Mouse (Mus musculus): ENCODE measurements at regions not wholly inside any gene's neighbourhood (a gene's known extent, or its start where the extent isn't known, plus 50 kb on each side); places are given as distances from the start of the nearest gene placed in this dataset.

- Histone ChIP-seq H3K9ac (no peak overlapping the region), H3K27me3 (no peaks in the 10 kb centered on the region), H3K27ac (no peak overlapping the region), H3K36me3 (no peaks in the 10 kb centered on the region), H3K4me1 (replicated peaks) (no peaks in the 10 kb centered on the region), H3K4me3 (no peak overlapping the region), H3K4me2 (no peak overlapping the region), H3K9me3 (replicated peaks) (no peaks in the 10 kb centered on the region)
- no peak for ATAC-seq (replicated peaks; ENCODE audit: insufficient number of reproducible peaks, insufficient read depth, low FRiP score, low read depth)
- WGBS, result 65% methylated on average over 5 of the region's 5 CpGs
These were observed 89.5 kb upstream of the Foxn2 start for GRCm38 (mm10) chr17:88350986-88351385.

- Histone ChIP-seq H3K27ac (no peak overlapping the region), H3K27me3 (no peaks in the 10 kb centered on the region), H3K9me3 (replicated peaks) (no peaks in the 10 kb centered on the region), H3K9ac (no peak overlapping the region), H3K4me3 (no peak overlapping the region), H3K4me1 (replicated peaks) (no peaks in the 10 kb centered on the region), H3K36me3 (no peaks in the 10 kb centered on the region), H3K4me2 (no peak overlapping the region)
- ATAC-seq (replicated peaks; ENCODE audit: insufficient number of reproducible peaks, insufficient read depth, low FRiP score, low read depth), result no peak
These were observed 87.6 kb upstream of the Foxn2 start for GRCm38 (mm10) chr17:88352960-88353359.

GRCm38 (mm10) chr17:88361161-88361560, 79.3 kb upstream of the Foxn2 start:
- Histone ChIP-seq H3K36me3 (no peaks in the 10 kb centered on the region), H3K4me2 (no peak overlapping the region), H3K4me3 (no peak overlapping the region), H3K27me3 (no peaks in the 10 kb centered on the region), H3K27ac (no peak overlapping the region), H3K4me1 (replicated peaks) (no peaks in the 10 kb centered on the region), H3K9ac (no peak overlapping the region), H3K9me3 (replicated peaks) (no peaks in the 10 kb centered on the region)
- no peak for ATAC-seq (replicated peaks; ENCODE audit: insufficient number of reproducible peaks, insufficient read depth, low FRiP score, low read depth)
- 69% methylated on average over 2 of the region's 2 CpGs for WGBS

GRCm38 (mm10) chr17:88362404-88362803, 78.1 kb upstream of the Foxn2 start:
- no peaks in the 10 kb centered on the region for H3K9me3 ChIP-seq (replicated peaks)
- 84% methylated on average over 11 of the region's 11 CpGs for WGBS
- H3K36me3 ChIP-seq, result no peaks in the 10 kb centered on the region
- no peak for ATAC-seq (replicated peaks; ENCODE audit: insufficient number of reproducible peaks, insufficient read depth, low FRiP score, low read depth)
- no peak overlapping the region for H3K9ac ChIP-seq
- no peak overlapping the region for H3K4me2 ChIP-seq
- H3K4me1 ChIP-seq (replicated peaks), result no peaks in the 10 kb centered on the region
- no peaks in the 10 kb centered on the region for H3K27me3 ChIP-seq
- H3K27ac ChIP-seq, result no peak overlapping the region
- no peak overlapping the region for H3K4me3 ChIP-seq

- no peak for ATAC-seq (replicated peaks; ENCODE audit: insufficient number of reproducible peaks, insufficient read depth, low FRiP score, low read depth)
- Histone ChIP-seq H3K27me3 (no peaks in the 10 kb centered on the region), H3K4me3 (no peak overlapping the region), H3K36me3 (no peaks in the 10 kb centered on the region), H3K4me2 (no peak overlapping the region), H3K27ac (no peak overlapping the region), H3K9ac (no peak overlapping the region), H3K4me1 (replicated peaks) (no peaks in the 10 kb centered on the region), H3K9me3 (replicated peaks) (no peaks in the 10 kb centered on the region)
- whole genome bisulfite sequencing, result 51% methylated on average over 5 of the region's 5 CpGs
These were observed 72.6 kb upstream of the Foxn2 start for GRCm38 (mm10) chr17:88367876-88368275.

- Histone ChIP-seq H3K9ac (no peak overlapping the region), H3K4me1 (replicated peaks) (no peaks in the 10 kb centered on the region), H3K4me2 (no peak overlapping the region), H3K4me3 (no peak overlapping the region), H3K36me3 (no peaks in the 10 kb centered on the region), H3K9me3 (replicated peaks) (no peaks in the 10 kb centered on the region), H3K27me3 (no peaks in the 10 kb centered on the region), H3K27ac (no peak overlapping the region)
- WGBS, result 73% methylated on average over 8 of the region's 8 CpGs
- ATAC-seq (replicated peaks; ENCODE audit: insufficient number of reproducible peaks, insufficient read depth, low FRiP score, low read depth), result no peak
These were observed 70.5 kb upstream of the Foxn2 start for GRCm38 (mm10) chr17:88369971-88370370.

GRCm38 (mm10) chr17:88370676-88371075, 69.8 kb upstream of the Foxn2 start:
- Histone ChIP-seq H3K27ac (no peak overlapping the region), H3K36me3 (no peaks in the 10 kb centered on the region), H3K9me3 (replicated peaks) (no peaks in the 10 kb centered on the region), H3K9ac (no peak overlapping the region), H3K4me2 (no peak overlapping the region), H3K27me3 (no peaks in the 10 kb centered on the region), H3K4me3 (no peak overlapping the region), H3K4me1 (replicated peaks) (no peaks in the 10 kb centered on the region)
- 61% methylated on average over 9 of the region's 9 CpGs for WGBS
- no peak for ATAC-seq (replicated peaks; ENCODE audit: insufficient number of reproducible peaks, insufficient read depth, low FRiP score, low read depth)

- WGBS, result 85% methylated on average over 5 of the region's 5 CpGs
- H3K36me3 ChIP-seq, result no peaks in the 10 kb centered on the region
- no peak for ATAC-seq (replicated peaks; ENCODE audit: insufficient number of reproducible peaks, insufficient read depth, low FRiP score, low read depth)
- H3K9ac ChIP-seq, result no peak overlapping the region
- H3K4me2 ChIP-seq, result no peak overlapping the region
- H3K9me3 ChIP-seq (replicated peaks), result no peaks in the 10 kb centered on the region; the same call in 1 of the 2 replicates
- no peaks in the 10 kb centered on the region for H3K27me3 ChIP-seq
- H3K4me3 ChIP-seq, result no peak overlapping the region
- no peak overlapping the region for H3K27ac ChIP-seq
- H3K4me1 ChIP-seq (replicated peaks), result no peaks in the 10 kb centered on the region
These were observed 62.0 kb upstream of the Foxn2 start for GRCm38 (mm10) chr17:88378505-88378904.

GRCm38 (mm10) chr17:88379389-88379788, 61.1 kb upstream of the Foxn2 start:
- H3K4me2 ChIP-seq, result no peak overlapping the region

GRCm38 (mm10) chr17:88381106-88381505, 59.4 kb upstream of the Foxn2 start:
- 40% methylated on average over 9 of the region's 9 CpGs for WGBS
- H3K4me2 ChIP-seq, result no peak overlapping the region
- no peaks in the 10 kb centered on the region for H3K4me1 ChIP-seq (replicated peaks)
- no peak overlapping the region for H3K27ac ChIP-seq
- H3K36me3 ChIP-seq, result no peaks in the 10 kb centered on the region
- no peak overlapping the region for H3K9ac ChIP-seq
- no peak for ATAC-seq (replicated peaks; ENCODE audit: insufficient number of reproducible peaks, insufficient read depth, low FRiP score, low read depth)
- no peaks in the 10 kb centered on the region; the same call in 1 of the 2 replicates for H3K9me3 ChIP-seq (replicated peaks)
- H3K27me3 ChIP-seq, result no peaks in the 10 kb centered on the region
- no peak overlapping the region for H3K4me3 ChIP-seq

More at GRCm38 (mm10) chr17:88379389-88379788, 61.1 kb upstream of the Foxn2 start:
- Histone ChIP-seq H3K4me1 (replicated peaks) (no peaks in the 10 kb centered on the region), H3K27ac (no peak overlapping the region), H3K36me3 (no peaks in the 10 kb centered on the region), H3K9me3 (replicated peaks) (no peaks in the 10 kb centered on the region; the same call in 1 of the 2 replicates), H3K4me3 (no peak overlapping the region), H3K9ac (no peak overlapping the region), H3K27me3 (no peaks in the 10 kb centered on the region)
- 83% methylated on average over 5 of the region's 5 CpGs for WGBS
- no peak for ATAC-seq (replicated peaks; ENCODE audit: insufficient number of reproducible peaks, insufficient read depth, low FRiP score, low read depth)

- no peak overlapping the region for H3K4me3 ChIP-seq
- H3K27ac ChIP-seq, result no peak overlapping the region
- no peaks in the 10 kb centered on the region for H3K4me1 ChIP-seq (replicated peaks)
- 79% methylated on average over 4 of the region's 4 CpGs for WGBS
- ATAC-seq (replicated peaks; ENCODE audit: insufficient number of reproducible peaks, insufficient read depth, low FRiP score, low read depth), result no peak
- H3K27me3 ChIP-seq, result no peaks in the 10 kb centered on the region
- no peaks in the 10 kb centered on the region for H3K36me3 ChIP-seq
- H3K4me2 ChIP-seq, result no peak overlapping the region
- no peaks in the 10 kb centered on the region; the same call in 1 of the 2 replicates for H3K9me3 ChIP-seq (replicated peaks)
- no peak overlapping the region for H3K9ac ChIP-seq
These were observed 57.1 kb upstream of the Foxn2 start for GRCm38 (mm10) chr17:88383447-88383846.

- Histone ChIP-seq H3K4me2 (no peak overlapping the region), H3K9ac (no peak overlapping the region), H3K4me3 (no peak overlapping the region), H3K27me3 (no peaks in the 10 kb centered on the region), H3K36me3 (no peaks in the 10 kb centered on the region), H3K4me1 (replicated peaks) (no peaks in the 10 kb centered on the region), H3K9me3 (replicated peaks) (no peaks in the 10 kb centered on the region), H3K27ac (no peak overlapping the region)
- 81% methylated on average over 15 of the region's 15 CpGs for WGBS
- ATAC-seq (replicated peaks; ENCODE audit: insufficient number of reproducible peaks, insufficient read depth, low FRiP score, low read depth), result no peak
These were observed 52.0 kb upstream of the Foxn2 start for GRCm38 (mm10) chr17:88388441-88388951.
